8 mouse cellular contexts compared by ENCODE assay signal in the genomic region with DNA sequence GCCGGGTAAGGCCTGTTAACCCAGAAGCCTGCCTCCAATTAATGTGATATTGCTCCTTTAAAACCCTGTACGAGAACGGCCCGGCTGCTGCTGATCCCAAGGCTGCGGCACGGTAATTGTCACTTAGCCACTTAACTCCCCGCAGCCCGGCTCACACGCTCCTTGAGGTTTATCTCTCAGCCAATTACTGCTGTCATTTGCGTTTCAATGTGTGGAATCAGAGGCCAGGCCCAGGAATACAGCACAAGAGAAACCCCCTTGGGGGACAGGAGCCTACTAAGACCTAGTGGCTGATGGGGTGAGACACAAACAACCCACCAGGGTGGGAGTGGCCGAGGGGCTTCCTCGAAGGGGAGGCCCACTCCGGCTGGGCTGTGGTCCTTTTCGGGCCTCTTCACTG.
DNase-seq lines count a peak whose midpoint lies in the region; ATAC-seq and TF ChIP-seq lines count a peak whose summit lies in the region.

No protein-coding gene starts in this region.

- 2% methylated on average over 14 of the region's 14 CpGs for WGBS in hindbrain, embryonic 11.5 days
- WGBS in midbrain, embryonic 13.5 days: 2% methylated on average over 14 of the region's 14 CpGs

- H3K9ac ChIP-seq in hindbrain, embryonic 11.5 days (ENCODE audit: low read depth, low read length): peak overlapping the region; percentile 60
- peak overlapping the region; percentile 6; the same call in 1 of the 2 replicates for H3K9ac ChIP-seq in midbrain, embryonic 13.5 days (replicated peaks)

- no peak overlapping the region for H3K4me3 ChIP-seq in left cerebral cortex, adult 2 months
- H3K4me3 ChIP-seq in hindbrain, embryonic 11.5 days (ENCODE audit: low read depth, low read length): 0 out of 2 replicates have a peak overlapping the region, but pooled peaks have one; percentile 6
- H3K4me3 ChIP-seq in midbrain, embryonic 13.5 days (replicated peaks): peak overlapping the region; percentile 1; the same call in 1 of the 2 replicates

- no peaks in the 10 kb centered on the region for H3K36me3 ChIP-seq in hindbrain, embryonic 11.5 days (ENCODE audit: control insufficient read depth, insufficient read depth, low read length)
- H3K36me3 ChIP-seq in midbrain, embryonic 13.5 days: no peaks in the 10 kb centered on the region

- intact Hi-C loops in left cerebral cortex, postnatal 4 days (cut with DNase I): loop anchor here (10.0 kb wide), 1 partner anchor 150 kb away; no protein-coding TSS in a partner anchor
- intact Hi-C loops in left cerebral cortex, adult 2 months (cut with DNase I): no loop called here

- peaks cover 16% of the 10 kb centered on the region for H3K4me1 ChIP-seq in hindbrain, embryonic 11.5 days (replicated peaks; ENCODE audit: control insufficient read depth, insufficient read depth, low read length)
- H3K4me1 ChIP-seq in midbrain, embryonic 13.5 days (replicated peaks): peaks cover 60% of the 10 kb centered on the region

- H3K9me3 ChIP-seq in hindbrain, embryonic 11.5 days (ENCODE audit: control insufficient read depth, low read length): no peaks in the 10 kb centered on the region
- no peaks in the 10 kb centered on the region for H3K9me3 ChIP-seq in midbrain, embryonic 13.5 days

- TF ChIP-seq CTCF in left cerebral cortex, adult 2 months (IDR thresholded peaks at IDR 0.05): no peak

- H3K27me3 ChIP-seq in hindbrain, embryonic 11.5 days (ENCODE audit: control insufficient read depth, insufficient read depth, low read length): no peaks in the 10 kb centered on the region
- peaks cover 3% of the 10 kb centered on the region; the same call in 1 of the 2 replicates for H3K27me3 ChIP-seq in midbrain, embryonic 13.5 days

- H3K27ac ChIP-seq in left cerebral cortex, adult 2 months: no peak overlapping the region
- H3K27ac ChIP-seq in hindbrain, embryonic 11.5 days (ENCODE audit: low read depth, low read length): peak overlapping the region; percentile 86
- H3K27ac ChIP-seq in midbrain, embryonic 13.5 days: peak overlapping the region; percentile 90

- peak; percentile 60 for ATAC-seq in hindbrain, embryonic 11.5 days (ENCODE audit: low FRiP score)
- peak; percentile 43 for ATAC-seq in midbrain, embryonic 13.5 days

- DNase-seq in left cerebral cortex, postnatal 4 days: peak; percentile 39
- no peak for DNase-seq in left cerebral cortex, adult 2 months (ENCODE audit: extremely low spot score in 1 of 2, low spot score in 2 of 2)
- DNase-seq in embryo, embryonic 11 days: peak; percentile 80
- DNase-seq in hindbrain, embryonic 11.5 days (ENCODE audit: low spot score): peak; percentile 71
- DNase-seq in Muller cell, postnatal 12 days (ENCODE audit: inconsistent ontology term): no peak
- no peak for DNase-seq in right cerebral cortex, postnatal 25 days
- no peak for DNase-seq in natural killer cell, adult 2 months (ENCODE audit: low spot score in 2 of 2)

- H3K4me2 ChIP-seq in hindbrain, embryonic 11.5 days (replicated peaks; ENCODE audit: low read depth, low read length): peak overlapping the region; percentile 39
- peak overlapping the region; percentile 59 for H3K4me2 ChIP-seq in midbrain, embryonic 13.5 days (replicated peaks)

Comparison
In these comparisons a context has a peak if more than half of its experiments do, and no peak if none do; other contexts are left out.
1. DNase-seq: peak in left cerebral cortex, postnatal 4 days (single experiment), embryo, embryonic 11 days (single experiment) and hindbrain, embryonic 11.5 days (single experiment); none in left cerebral cortex, adult 2 months (0 of 2), Muller cell, postnatal 12 days (single experiment), right cerebral cortex, postnatal 25 days (single experiment) and natural killer cell, adult 2 months (0 of 2).